Mouse (Mus musculus) mature B cell (primary cell): ENCODE results near the gene Gm17359.

ENCODE experiments used
- in situ Hi-C: fragments of 300-500 bp; cut with MboI; formaldehyde crosslinking; loops from 2 replicates; pipeline ENCODE4 v1.14.3; 2019

Gene Gm17359

GRCm38 (mm10) chr3:79336044-79336766 lies at the start of gene Gm17359:
TSS of gene Gm17359 (plus strand) at chr3:79336661.
- in situ Hi-C loops: no loop called here

DNA sequence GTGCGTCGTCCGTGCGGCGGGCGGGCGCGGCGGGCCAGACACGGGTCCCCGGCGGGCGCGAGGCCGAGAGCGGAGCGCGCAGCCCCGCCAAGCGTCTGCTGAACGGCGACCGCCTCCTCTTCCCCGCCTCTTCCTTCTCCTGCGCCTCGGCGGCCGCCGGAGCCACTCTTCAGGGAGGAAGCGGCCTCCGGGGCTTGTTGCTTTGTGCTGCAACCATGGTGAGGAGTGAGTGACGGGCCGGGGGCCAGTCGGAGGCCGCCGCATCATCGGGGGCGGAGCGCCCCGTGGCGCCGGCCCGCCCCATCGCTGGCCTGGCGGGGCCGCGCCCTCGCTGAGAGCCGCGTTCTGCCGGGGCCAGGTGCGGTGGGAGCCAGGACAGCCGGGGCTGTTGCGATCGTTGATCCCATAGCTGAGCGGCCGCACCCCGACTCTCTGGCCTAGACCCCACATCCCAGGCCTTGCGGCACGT lies 49.3 kb upstream of the Gm17359 start:
- in situ Hi-C loops: no loop called here

GRCm38 (mm10) chr3:79287699-79288458 lies 48.6 kb upstream of the Gm17359 start:
- in situ Hi-C loops: no loop called here

GRCm38 (mm10) chr3:79289050-79289449 lies 47.4 kb upstream of the Gm17359 start:
- in situ Hi-C loops: no loop called here

DNA sequence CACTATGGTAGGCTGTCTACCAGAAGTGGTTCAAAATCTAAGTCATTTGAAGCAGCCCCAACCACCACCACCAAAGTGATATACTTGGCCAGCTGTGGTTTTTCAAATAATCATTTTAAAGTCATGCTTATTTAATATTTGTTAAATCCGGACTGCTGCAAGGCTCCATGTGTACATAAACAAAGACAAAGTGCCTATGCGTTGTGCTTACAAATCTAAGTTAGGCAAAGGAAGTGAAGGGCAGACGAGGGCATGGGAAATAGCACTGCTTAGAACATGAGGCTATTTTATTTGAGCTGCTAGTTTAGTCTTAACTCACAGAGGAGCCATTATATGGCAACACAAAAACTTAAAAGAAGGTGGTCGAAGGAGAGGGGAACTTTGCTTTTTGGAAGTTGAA lies 43.4 kb upstream of the Gm17359 start:
- in situ Hi-C loops: no loop called here

DNA sequence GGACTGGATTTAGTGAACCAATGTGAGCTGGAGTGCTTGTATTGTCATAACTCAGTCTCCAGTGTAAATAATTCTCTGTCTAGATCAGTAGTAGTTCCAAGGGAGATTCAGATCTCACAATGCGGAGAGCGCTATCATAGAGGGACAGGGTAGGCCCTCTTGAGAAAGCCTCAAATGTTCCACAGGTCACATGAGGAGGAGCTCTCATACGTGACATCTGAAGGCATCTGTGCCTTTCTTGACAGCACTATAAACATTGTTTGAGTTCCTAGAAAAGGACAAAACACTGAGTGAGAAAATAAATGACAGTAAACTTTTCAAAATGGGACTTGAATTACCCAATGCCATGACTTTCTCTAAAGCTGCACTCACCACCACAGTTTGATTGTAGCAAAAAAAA lies 41.8 kb upstream of the Gm17359 start:
- in situ Hi-C loops: no loop called here

GRCm38 (mm10) chr3:79296049-79296448 lies 40.4 kb upstream of the Gm17359 start:
- in situ Hi-C loops: no loop called here

DNA sequence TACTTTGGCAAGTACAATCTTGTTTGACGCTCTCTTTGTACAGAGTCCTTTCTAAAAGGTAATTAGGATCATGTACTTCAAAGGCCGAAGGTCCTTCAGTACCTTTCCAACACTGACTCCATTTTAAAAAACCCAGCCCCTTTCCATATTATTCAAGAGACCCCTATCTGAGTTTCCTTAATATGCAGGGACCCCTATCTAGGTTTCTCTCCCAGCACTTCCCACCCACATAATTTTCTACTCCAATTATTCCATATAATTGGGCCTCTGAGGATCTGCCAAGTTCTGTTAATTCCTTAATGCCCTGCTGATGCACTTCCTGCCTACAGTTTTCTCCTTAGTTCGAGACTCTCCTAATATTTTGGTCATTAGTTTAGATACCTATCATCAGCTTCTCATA lies 39.9 kb upstream of the Gm17359 start:
- in situ Hi-C loops: no loop called here

GRCm38 (mm10) chr3:79297281-79297680 lies 39.2 kb upstream of the Gm17359 start:
- in situ Hi-C loops: no loop called here

GRCm38 (mm10) chr3:79299401-79299800 lies 37.1 kb upstream of the Gm17359 start:
- in situ Hi-C loops: no loop called here

- in situ Hi-C loops: no loop called here
Measured at GRCm38 (mm10) chr3:79308605-79309004, 27.9 kb upstream of the Gm17359 start.

GRCm38 (mm10) chr3:79310184-79310583 lies 26.3 kb upstream of the Gm17359 start:
- in situ Hi-C loops: no loop called here

- in situ Hi-C loops: no loop called here
Measured at GRCm38 (mm10) chr3:79311895-79312294, 24.6 kb upstream of the Gm17359 start.

GRCm38 (mm10) chr3:79314006-79314698 lies 22.3 kb upstream of the Gm17359 start:
- in situ Hi-C loops: no loop called here

- in situ Hi-C loops: no loop called here
Measured at GRCm38 (mm10) chr3:79324697-79325526, 11.5 kb upstream of the Gm17359 start.

- in situ Hi-C loops: no loop called here
Measured at GRCm38 (mm10) chr3:79329691-79330315, 6.7 kb upstream of the Gm17359 start.

- in situ Hi-C loops: no loop called here
Measured at GRCm38 (mm10) chr3:79333051-79333450, 3.4 kb upstream of the Gm17359 start.

DNA sequence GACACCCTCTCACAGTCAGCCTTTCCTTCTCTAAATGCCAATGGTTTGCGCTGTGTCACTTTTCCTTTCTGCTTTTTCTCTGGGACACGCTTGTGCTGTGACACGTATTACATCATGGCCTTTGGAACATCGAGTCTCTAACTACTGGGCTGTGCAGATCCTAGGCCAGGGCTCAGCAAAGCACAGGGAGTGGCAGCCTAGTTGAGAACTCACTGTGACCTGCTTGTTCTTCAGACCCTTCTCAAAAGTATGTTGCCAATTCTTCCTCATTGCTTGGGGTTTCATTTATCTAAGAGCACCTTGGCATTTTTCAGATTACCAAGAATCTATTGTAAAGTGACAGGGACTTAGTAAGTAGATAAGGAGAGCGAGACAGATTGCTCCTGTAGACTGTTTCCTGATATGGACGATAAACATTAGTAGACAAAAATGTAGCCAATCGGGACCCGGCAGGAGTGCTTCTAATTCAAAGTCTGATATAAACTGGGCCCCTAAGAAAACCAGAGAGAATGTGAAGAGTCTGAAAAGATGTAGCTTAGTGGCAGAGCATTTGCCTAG lies 2.7 kb upstream of the Gm17359 start:
- in situ Hi-C loops: no loop called here

GRCm38 (mm10) chr3:79340737-79341136 lies 4.3 kb downstream of the Gm17359 start:
- in situ Hi-C loops: no loop called here

- in situ Hi-C loops: no loop called here
Measured at GRCm38 (mm10) chr3:79342961-79343735, 6.7 kb downstream of the Gm17359 start.
